Mouse (Mus musculus) embryonic fibroblast, embryonic 13.5 days (primary cell): ENCODE measurements around the gene Astn2.

ENCODE experiments used
- CTCF ChIP-seq: IDR thresholded peaks from 2 replicates; pipeline ENCODE4 v1.5.1; 2011; ENCODE audit warnings: mild to moderate bottlenecking, control low read depth, low read length, moderate library complexity, borderline replicate concordance; ENCODE audit not compliant: insufficient read depth
- POLR2A ChIP-seq: IDR thresholded peaks from 2 replicates; pipeline ENCODE4 v1.6.1; 2011; ENCODE audit warnings: low read depth, mild to moderate bottlenecking, control low read depth, low read length, moderate library complexity

- TF ChIP-seq CTCF (no peak), POLR2A (no peak)
Observed at GRCm38 (mm10) chr4:66222602-66223317, 181.7 kb downstream of the Astn2 start.
